Mouse (Mus musculus): Measurements from ENCODE around the gene Ankef1. TPM values are rescaled to one million over a fixed set of nuclear protein-coding genes. Genes with fewer than 3 reads are reported as not detected.

Ankef1 gene
- polyA plus RNA-seq, 1 experiment, result 0.05 TPM

DNA sequence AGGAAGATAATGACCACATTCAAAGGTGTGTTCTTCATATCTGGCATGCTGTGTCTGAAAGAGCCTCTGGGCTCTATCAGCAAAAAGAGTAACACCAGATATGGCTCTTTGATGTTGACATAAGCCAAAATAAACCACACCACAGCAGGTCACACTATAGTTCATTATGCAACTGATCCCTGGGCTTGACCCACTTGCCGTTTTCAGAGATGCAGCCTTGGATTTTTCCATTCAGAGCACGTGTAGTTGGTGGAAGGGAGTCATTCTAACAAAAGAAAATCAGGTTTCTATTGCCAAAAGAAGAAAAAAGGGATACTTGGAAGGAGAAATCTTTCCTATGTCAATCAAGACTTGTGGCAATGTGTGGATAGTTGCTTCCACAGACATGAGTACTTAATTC is 87.1 kb downstream of the Ankef1 start:
- DNase-seq (ENCODE audit: low read depth in 1 of 2, low spot score in 2 of 2), result no peak
- WGBS, result 44% methylated on average over 2 of the region's 2 CpGs
- TF ChIP-seq CTCF (IDR thresholded peaks at IDR 0.05; ENCODE audit: extremely low read depth, insufficient read depth, insufficient read length, insufficient replicate concordance), result no peak
- TF ChIP-seq POLR2A (IDR thresholded peaks at IDR 0.05; ENCODE audit: low read depth, low read length), result no peak
- no peak overlapping the region for H3K4me3 ChIP-seq (ENCODE audit: extremely low read depth, insufficient read depth, insufficient read length)
- H3K27ac ChIP-seq (ENCODE audit: insufficient read depth, low read length), result no peak overlapping the region
- H3K4me1 ChIP-seq (ENCODE audit: control insufficient read depth, insufficient read depth, insufficient read length), result no peaks in the 10 kb centered on the region
- no peaks in the 10 kb centered on the region for H3K27me3 ChIP-seq (ENCODE audit: control insufficient read depth, insufficient read depth, low read length)
- H3K36me3 ChIP-seq (ENCODE audit: control insufficient read depth, insufficient read depth, low read length), result no peaks in the 10 kb centered on the region

DNA sequence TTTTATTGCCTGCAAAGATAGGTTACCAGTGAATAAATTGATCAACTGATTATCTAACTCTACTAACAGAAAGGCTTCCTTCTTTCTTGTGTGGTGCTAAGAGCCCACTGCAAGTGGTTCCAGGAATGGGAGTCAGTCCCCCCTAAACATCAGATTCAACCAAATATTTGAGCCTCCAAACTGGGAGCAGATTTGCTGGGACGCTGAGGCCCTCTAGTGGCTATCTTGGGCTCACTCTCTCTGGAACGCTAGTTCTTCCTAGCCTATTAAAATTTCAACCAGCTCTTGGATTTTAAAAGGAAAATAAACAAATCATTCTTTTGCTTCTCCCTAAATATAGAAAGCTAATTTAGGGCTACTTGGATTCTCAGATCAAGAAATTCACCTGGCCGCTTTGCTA is 94.7 kb downstream of the Ankef1 start:
- no peak overlapping the region for H3K27ac ChIP-seq (ENCODE audit: insufficient read depth, low read length)
- WGBS, result 32% methylated on average over 3 of the region's 3 CpGs
- no peaks in the 10 kb centered on the region for H3K36me3 ChIP-seq (ENCODE audit: control insufficient read depth, insufficient read depth, low read length)
- no peak overlapping the region for H3K4me3 ChIP-seq (ENCODE audit: extremely low read depth, insufficient read depth, insufficient read length)
- TF ChIP-seq POLR2A (IDR thresholded peaks at IDR 0.05; ENCODE audit: low read depth, low read length) (no peak), CTCF (IDR thresholded peaks at IDR 0.05; ENCODE audit: extremely low read depth, insufficient read depth, insufficient read length, insufficient replicate concordance) (no peak)
- DNase-seq (ENCODE audit: low read depth in 1 of 2, low spot score in 2 of 2), result no peak
- no peaks in the 10 kb centered on the region for H3K4me1 ChIP-seq (ENCODE audit: control insufficient read depth, insufficient read depth, insufficient read length)
- no peaks in the 10 kb centered on the region for H3K27me3 ChIP-seq (ENCODE audit: control insufficient read depth, insufficient read depth, low read length)

DNA sequence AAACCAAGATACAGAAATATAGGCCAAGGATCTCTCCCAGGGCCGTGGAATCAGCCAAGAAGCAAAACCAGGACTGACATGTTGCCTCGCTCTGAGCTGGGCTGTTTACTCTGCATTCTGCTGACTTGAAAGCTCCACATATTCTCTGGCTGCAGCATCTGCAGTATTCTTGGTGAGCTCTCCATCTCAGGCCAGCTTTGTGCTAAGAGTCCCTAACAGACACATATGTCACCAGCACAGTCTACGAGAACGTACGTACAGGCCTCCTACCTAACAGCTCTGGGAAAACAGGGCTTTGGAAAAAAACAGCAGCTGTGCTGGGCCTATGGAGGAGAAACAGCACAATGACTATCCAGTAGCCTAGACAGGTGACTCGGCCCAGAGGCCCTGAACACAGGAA is 97.0 kb downstream of the Ankef1 start:
- no peak for TF ChIP-seq CTCF (IDR thresholded peaks at IDR 0.05; ENCODE audit: extremely low read depth, insufficient read depth, insufficient read length, insufficient replicate concordance)
- no peak for TF ChIP-seq POLR2A (IDR thresholded peaks at IDR 0.05; ENCODE audit: low read depth, low read length)
- H3K27ac ChIP-seq (ENCODE audit: insufficient read depth, low read length), result no peak overlapping the region
- DNase-seq (ENCODE audit: low read depth in 1 of 2, low spot score in 2 of 2), result no peak
- H3K4me1 ChIP-seq (ENCODE audit: control insufficient read depth, insufficient read depth, insufficient read length), result no peaks in the 10 kb centered on the region
- WGBS, result 82% methylated on average over 6 of the region's 6 CpGs
- H3K27me3 ChIP-seq (ENCODE audit: control insufficient read depth, insufficient read depth, low read length), result no peaks in the 10 kb centered on the region
- H3K36me3 ChIP-seq (ENCODE audit: control insufficient read depth, insufficient read depth, low read length), result no peaks in the 10 kb centered on the region
- no peak overlapping the region for H3K4me3 ChIP-seq (ENCODE audit: extremely low read depth, insufficient read depth, insufficient read length)

DNA sequence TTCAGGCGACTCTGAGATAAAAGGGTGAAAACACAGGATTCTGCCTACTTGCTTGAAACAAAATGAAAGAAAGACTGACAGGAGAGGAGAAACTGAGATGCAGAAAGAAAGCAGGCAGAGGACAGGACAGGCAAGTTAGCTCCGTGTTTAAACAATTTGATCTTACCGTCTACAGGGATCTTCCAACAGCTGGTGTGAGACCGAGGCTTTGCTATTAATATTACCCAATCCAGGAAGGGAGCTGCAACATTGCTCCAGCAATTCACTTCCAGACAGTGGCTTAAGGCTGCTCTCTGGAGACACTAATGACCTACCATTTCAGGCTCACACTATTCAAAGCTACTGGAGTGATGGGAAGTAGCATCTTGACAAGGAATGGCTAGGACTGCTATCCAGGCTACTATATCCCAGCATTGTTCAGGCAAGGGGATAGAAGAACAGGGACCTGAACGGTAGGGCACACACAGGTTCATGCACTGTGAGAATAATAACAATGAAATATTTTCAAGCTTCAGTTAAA is 99.0 kb downstream of the Ankef1 start:
- Histone ChIP-seq H3K4me1 (ENCODE audit: control insufficient read depth, insufficient read depth, insufficient read length) (no peaks in the 10 kb centered on the region), H3K36me3 (ENCODE audit: control insufficient read depth, insufficient read depth, low read length) (no peaks in the 10 kb centered on the region), H3K27me3 (ENCODE audit: control insufficient read depth, insufficient read depth, low read length) (no peaks in the 10 kb centered on the region), H3K27ac (ENCODE audit: insufficient read depth, low read length) (no peak overlapping the region), H3K4me3 (ENCODE audit: extremely low read depth, insufficient read depth, insufficient read length) (no peak overlapping the region)
- WGBS, result 89% methylated on average over 5 of the region's 5 CpGs
- no peak for DNase-seq (ENCODE audit: low read depth in 1 of 2, low spot score in 2 of 2)
- no peak for TF ChIP-seq CTCF (IDR thresholded peaks at IDR 0.05; ENCODE audit: extremely low read depth, insufficient read depth, insufficient read length, insufficient replicate concordance)
- TF ChIP-seq POLR2A (IDR thresholded peaks at IDR 0.05; ENCODE audit: low read depth, low read length), result no peak

DNA sequence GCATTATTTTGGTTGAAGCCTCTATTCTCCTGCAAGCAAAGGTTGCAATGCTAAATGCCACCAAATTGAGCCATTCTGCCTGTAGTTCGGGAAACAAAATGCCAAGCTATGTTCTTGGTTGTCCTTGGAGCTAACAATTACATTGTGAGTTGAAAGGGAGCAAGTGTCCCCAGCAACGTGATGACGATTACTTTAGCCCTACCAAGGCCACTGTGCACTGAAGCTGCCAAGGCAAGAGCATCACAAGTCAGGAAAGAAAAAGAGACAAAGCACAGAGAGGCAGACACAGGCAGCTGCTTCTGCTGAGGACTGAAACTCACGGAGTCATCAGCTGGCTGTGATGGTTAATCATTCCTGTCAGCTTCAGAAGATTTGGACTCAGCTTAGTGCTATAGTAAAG is 99.5 kb downstream of the Ankef1 start:
- Histone ChIP-seq H3K27me3 (ENCODE audit: control insufficient read depth, insufficient read depth, low read length) (no peaks in the 10 kb centered on the region), H3K4me3 (ENCODE audit: extremely low read depth, insufficient read depth, insufficient read length) (no peak overlapping the region), H3K4me1 (ENCODE audit: control insufficient read depth, insufficient read depth, insufficient read length) (no peaks in the 10 kb centered on the region), H3K36me3 (ENCODE audit: control insufficient read depth, insufficient read depth, low read length) (no peaks in the 10 kb centered on the region), H3K27ac (ENCODE audit: insufficient read depth, low read length) (no peak overlapping the region)
- no peak for DNase-seq (ENCODE audit: low read depth in 1 of 2, low spot score in 2 of 2)
- TF ChIP-seq POLR2A (IDR thresholded peaks at IDR 0.05; ENCODE audit: low read depth, low read length), result no peak
- no peak for TF ChIP-seq CTCF (IDR thresholded peaks at IDR 0.05; ENCODE audit: extremely low read depth, insufficient read depth, insufficient read length, insufficient replicate concordance)
- 77% methylated on average over 4 of the region's 4 CpGs for WGBS

Other genes with a start within 250 kb of the Ankef1 start
- not detected in 2 replicates for gene Pak7, start 113.9 kb upstream of the Ankef1 start, polyA plus RNA-seq (2012; rRNA removed)
- not detected in 2 replicates for gene Snap25, start 211.5 kb downstream of the Ankef1 start, polyA plus RNA-seq (2012; rRNA removed)

All from spleen, adult 2 months (tissue).